Mouse (Mus musculus): Measurements from ENCODE around the gene Hpse2. TPM values are rescaled to one million over a fixed set of nuclear protein-coding genes. Genes with fewer than 3 reads are reported as not detected.

Hpse2 gene
- polyA plus RNA-seq (2012) = not detected in 2 replicates

DNA sequence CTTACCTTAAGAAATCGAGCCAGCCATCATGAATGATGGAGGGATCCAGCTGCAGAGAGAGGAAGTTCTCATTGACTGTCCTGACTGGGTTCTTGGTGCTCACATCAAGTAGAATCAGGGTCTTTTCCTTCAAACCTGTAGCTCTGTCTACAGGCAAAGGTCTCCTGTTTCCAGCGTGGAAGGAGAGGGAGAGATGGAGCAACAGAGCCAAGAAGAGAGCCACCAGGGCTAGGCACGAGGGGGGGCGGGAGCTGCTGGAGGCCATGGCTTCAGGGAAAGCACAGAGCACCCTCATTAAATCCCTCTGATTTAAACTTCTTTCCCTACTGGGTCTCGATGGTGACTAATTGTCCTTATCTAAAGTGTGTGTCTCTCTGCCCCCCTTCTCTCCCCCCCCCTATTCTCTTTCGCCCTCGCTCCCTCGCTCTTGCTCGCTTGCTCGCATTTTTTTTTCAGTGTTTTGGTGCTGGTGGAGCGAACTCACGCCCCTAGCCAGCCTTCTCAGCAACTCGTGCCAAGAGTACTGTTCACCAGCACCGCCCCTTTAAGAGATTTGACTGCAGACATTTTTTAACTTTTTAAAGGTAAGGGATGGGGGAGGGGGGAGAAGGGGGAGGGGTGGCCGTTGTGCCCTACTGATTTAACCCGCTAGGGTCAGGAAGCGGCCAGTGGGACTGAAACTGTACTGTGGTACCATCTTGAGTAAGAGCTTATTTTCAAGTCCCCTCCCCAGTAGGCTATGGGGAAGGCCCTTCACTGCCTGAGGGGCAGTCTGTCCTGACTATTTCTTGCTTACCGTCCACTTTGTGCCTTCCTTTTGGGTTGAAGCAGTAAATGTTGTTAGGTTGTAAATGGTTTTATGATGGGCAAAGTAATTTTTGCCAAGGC, at the start of gene Hpse2:
Gene Hpse2, minus strand, starts transcription at position 339 of the 888 bp plus-strand sequence.
- no peak within 1 kb of the TSS for H3K4me3 ChIP-seq (replicated peaks)
- TF ChIP-seq GATA1 (IDR thresholded peaks at IDR 0.05; ENCODE audit: low read length) (no peak), TAL1 (IDR thresholded peaks at IDR 0.05; ENCODE audit: low read length) (no peak)
- H3K27me3 ChIP-seq (ENCODE audit: control insufficient read depth) = peaks cover 63% of the 10 kb centered on the region

DNA sequence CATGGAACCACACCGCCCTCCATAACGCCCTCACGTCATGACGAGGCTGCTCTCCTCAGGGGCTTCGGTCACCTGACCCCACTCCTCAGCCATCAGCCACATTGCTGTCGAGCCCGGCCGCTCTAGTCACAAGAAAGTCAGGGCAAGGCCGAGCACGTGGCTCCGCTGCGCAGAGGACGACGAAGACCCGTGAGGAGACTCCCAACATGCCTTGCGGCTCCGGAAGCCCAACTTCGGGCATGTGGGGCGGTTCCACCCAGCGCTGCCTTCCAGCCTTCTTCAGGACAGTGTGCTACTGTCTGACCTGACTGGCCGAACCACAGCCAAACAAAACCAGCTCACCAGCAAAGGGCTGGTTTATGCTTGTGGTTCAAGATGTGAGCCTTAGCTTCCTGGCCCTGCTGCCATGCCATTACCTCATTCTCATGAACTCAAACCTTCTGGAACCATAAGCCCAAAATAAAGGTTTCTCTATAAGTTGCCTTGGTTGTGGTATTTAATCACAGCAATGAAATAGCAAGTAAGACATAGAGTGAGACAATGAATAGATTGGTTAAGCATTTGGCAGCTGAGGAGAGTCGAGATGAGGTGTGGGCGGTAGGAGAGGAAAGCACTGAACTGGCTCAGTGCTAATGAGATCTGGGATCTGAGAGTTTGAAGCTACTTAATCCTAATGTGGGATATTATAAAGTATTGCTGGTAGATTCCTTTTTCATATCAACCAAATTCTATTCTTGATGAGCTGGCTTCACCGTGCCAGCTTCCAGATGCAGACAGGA, 39.5 kb upstream of the Hpse2 start:
- no peak for TF ChIP-seq GATA1 (IDR thresholded peaks at IDR 0.05; ENCODE audit: low read length)
- TF ChIP-seq TAL1 (IDR thresholded peaks at IDR 0.05; ENCODE audit: low read length) = no peak
- H3K27me3 ChIP-seq (ENCODE audit: control insufficient read depth) = peaks cover 5% of the 10 kb centered on the region
- no peaks in the 10 kb centered on the region for H3K36me3 ChIP-seq (ENCODE audit: control insufficient read depth)
- no peaks in the 10 kb centered on the region for H3K4me1 ChIP-seq (ENCODE audit: control insufficient read depth)
- H3K4me3 ChIP-seq (replicated peaks) = no peak overlapping the region
- no peaks in the 10 kb centered on the region for H3K9me3 ChIP-seq (ENCODE audit: control insufficient read depth, low read length)

More for the DNA sequence above, at the start of gene Hpse2:
- Histone ChIP-seq H3K36me3 (ENCODE audit: control insufficient read depth) (no peaks in the 10 kb centered on the region), H3K4me1 (ENCODE audit: control insufficient read depth) (no peaks in the 10 kb centered on the region), H3K9me3 (ENCODE audit: control insufficient read depth, low read length) (no peaks in the 10 kb centered on the region)

DNA sequence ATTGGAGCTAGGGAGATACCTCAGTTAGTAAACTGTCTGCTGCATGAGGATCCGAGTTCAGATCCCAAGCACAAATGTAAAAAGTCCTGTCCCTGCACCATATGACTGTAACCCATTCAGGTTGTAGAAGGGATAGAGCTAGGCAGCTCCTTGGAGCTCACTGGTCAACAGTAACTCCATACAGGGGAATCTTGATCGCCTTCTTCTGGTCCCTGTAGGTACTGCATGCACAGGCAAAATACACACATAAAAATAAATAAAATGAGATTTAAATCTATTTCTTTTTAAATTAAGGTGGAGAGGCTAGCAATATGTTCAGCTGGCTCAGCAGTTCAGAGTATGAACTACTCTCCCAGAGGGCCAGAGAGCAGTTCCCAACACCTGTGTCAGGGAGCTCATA, 35.9 kb upstream of the Hpse2 start:
- peaks cover 4% of the 10 kb centered on the region for H3K27me3 ChIP-seq (ENCODE audit: control insufficient read depth)
- H3K9me3 ChIP-seq (ENCODE audit: control insufficient read depth, low read length) = no peaks in the 10 kb centered on the region
- TF ChIP-seq GATA1 (IDR thresholded peaks at IDR 0.05; ENCODE audit: low read length) (no peak), TAL1 (IDR thresholded peaks at IDR 0.05; ENCODE audit: low read length) (no peak)
- H3K36me3 ChIP-seq (ENCODE audit: control insufficient read depth) = no peaks in the 10 kb centered on the region
- H3K4me1 ChIP-seq (ENCODE audit: control insufficient read depth) = no peaks in the 10 kb centered on the region
- H3K4me3 ChIP-seq (replicated peaks) = no peak overlapping the region

DNA sequence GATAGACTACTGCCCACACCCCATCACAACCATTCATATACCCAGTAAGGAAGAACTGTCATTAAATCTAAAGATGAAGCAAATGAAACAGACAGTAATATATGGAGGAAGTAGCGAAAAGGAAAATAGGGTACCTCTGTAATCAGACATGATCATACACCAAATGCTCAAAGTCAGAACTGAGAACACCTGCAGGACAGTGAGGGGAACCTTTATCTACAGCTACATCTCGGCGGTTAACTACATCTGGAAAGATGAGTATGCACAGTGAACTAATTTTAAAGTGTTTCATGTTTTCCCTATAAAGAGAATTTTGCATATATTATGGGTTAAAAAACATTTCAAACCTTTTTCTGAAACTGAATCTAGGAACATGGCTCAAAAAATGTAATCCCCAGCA, 32.4 kb upstream of the Hpse2 start:
- Histone ChIP-seq H3K4me3 (replicated peaks) (no peak overlapping the region), H3K9me3 (ENCODE audit: control insufficient read depth, low read length) (no peaks in the 10 kb centered on the region), H3K27me3 (ENCODE audit: control insufficient read depth) (no peaks in the 10 kb centered on the region), H3K36me3 (ENCODE audit: control insufficient read depth) (no peaks in the 10 kb centered on the region), H3K4me1 (ENCODE audit: control insufficient read depth) (no peaks in the 10 kb centered on the region)
- TF ChIP-seq GATA1 (IDR thresholded peaks at IDR 0.05; ENCODE audit: low read length) (no peak), TAL1 (IDR thresholded peaks at IDR 0.05; ENCODE audit: low read length) (no peak)

DNA sequence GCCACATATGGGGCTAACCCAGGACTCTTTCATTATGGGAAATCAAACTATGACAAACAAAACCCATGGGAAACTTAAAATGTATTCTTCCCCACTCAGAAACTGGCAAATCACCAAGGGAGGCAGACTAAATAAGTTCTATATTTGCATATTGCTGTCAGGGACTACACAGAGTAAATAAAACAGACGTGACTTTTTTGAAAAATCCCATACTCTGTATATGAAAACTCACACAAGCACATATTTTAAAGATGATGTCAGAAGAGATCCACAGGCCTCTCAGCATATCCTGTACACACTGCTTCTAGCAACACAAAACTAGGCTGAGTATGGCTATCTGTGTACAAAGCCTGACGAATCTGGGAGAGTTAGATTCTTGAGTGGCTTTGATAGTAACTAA, 27.4 kb upstream of the Hpse2 start:
- H3K36me3 ChIP-seq (ENCODE audit: control insufficient read depth) = no peaks in the 10 kb centered on the region
- TF ChIP-seq TAL1 (IDR thresholded peaks at IDR 0.05; ENCODE audit: low read length) = no peak
- TF ChIP-seq GATA1 (IDR thresholded peaks at IDR 0.05; ENCODE audit: low read length) = no peak
- H3K27me3 ChIP-seq (ENCODE audit: control insufficient read depth) = no peaks in the 10 kb centered on the region
- no peak overlapping the region for H3K4me3 ChIP-seq (replicated peaks)
- no peaks in the 10 kb centered on the region for H3K9me3 ChIP-seq (ENCODE audit: control insufficient read depth, low read length)
- no peaks in the 10 kb centered on the region for H3K4me1 ChIP-seq (ENCODE audit: control insufficient read depth)

DNA sequence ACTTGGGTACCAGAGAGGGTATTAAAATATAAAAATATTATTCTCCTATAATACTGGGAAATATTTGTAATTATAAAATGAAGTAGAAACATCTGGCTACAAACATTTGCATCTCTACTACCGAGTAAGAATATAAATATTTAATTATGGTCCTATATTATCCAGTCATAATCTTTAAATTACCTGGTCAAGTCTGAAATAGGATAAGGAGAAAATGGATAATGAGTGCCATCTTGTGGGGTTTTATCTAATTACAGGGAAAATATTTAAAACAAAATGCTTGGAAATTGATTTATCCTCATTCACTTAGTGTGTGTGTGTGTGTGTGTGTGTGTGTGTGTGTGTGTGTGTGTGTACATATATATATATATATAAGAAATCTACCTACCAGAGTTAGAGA, 19.0 kb upstream of the Hpse2 start:
- Histone ChIP-seq H3K36me3 (ENCODE audit: control insufficient read depth) (no peaks in the 10 kb centered on the region), H3K9me3 (ENCODE audit: control insufficient read depth, low read length) (no peaks in the 10 kb centered on the region), H3K4me3 (replicated peaks) (no peak overlapping the region), H3K4me1 (ENCODE audit: control insufficient read depth) (no peaks in the 10 kb centered on the region), H3K27me3 (ENCODE audit: control insufficient read depth) (no peaks in the 10 kb centered on the region)
- TF ChIP-seq GATA1 (IDR thresholded peaks at IDR 0.05; ENCODE audit: low read length) = no peak
- no peak for TF ChIP-seq TAL1 (IDR thresholded peaks at IDR 0.05; ENCODE audit: low read length)

DNA sequence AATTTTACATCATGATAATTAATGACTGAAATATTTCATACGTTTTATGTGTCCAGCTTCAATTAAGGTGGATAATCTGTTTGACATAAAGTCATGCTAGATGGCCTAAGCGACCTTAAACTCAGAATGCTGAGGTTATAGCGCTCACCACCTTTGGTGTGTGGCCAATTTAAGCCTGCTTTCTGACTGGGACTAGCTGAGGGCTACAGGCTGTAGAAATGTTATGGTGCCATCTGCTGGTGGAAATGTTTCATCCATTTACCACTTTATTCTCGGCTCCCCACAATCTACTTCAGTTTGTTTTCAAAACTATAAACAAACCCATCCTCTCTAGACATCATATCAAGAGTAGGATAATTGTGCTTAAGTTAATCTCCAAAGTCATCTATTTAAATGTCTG, 8.2 kb upstream of the Hpse2 start:
- Histone ChIP-seq H3K36me3 (ENCODE audit: control insufficient read depth) (no peaks in the 10 kb centered on the region), H3K4me1 (ENCODE audit: control insufficient read depth) (no peaks in the 10 kb centered on the region), H3K4me3 (replicated peaks) (no peak overlapping the region), H3K27me3 (ENCODE audit: control insufficient read depth) (no peaks in the 10 kb centered on the region), H3K9me3 (ENCODE audit: control insufficient read depth, low read length) (no peaks in the 10 kb centered on the region)
- no peak for TF ChIP-seq GATA1 (IDR thresholded peaks at IDR 0.05; ENCODE audit: low read length)
- no peak for TF ChIP-seq TAL1 (IDR thresholded peaks at IDR 0.05; ENCODE audit: low read length)

DNA sequence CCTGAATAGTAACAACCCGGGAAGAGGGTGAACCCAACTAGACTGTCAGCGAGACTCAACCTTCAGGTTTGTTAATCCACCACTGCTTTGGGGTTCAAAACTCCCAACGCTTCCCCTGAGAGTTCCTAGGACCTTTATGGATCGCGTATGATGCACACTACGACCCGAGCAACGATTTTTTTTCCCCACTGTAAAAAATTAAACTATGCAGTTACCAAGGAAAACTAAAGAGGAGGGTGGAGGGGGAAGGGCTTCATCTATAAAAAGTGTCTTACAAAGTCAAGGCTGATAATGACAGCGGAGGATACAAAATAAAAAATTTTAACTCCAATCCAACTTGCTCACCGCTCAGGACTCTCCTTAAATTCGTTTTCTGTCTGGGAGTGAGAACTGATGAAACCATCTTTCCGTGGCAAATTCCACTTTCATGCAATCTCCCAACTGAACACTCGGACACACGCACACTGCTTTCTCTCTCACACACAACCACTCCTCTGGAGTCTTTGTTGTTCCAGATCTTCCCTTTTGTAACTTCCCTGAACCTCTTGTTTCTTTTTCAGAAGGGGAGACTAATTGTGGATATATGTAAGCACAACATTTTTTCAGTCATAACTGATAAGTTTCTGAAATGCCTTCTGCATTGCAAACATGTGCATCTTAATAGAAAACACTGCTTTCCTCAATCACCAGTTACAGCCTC, 934 bp downstream of the Hpse2 start:
- peaks cover 67% of the 10 kb centered on the region for H3K27me3 ChIP-seq (ENCODE audit: control insufficient read depth)

More for the DNA sequence above, 934 bp downstream of the Hpse2 start:
- TF ChIP-seq GATA1 (IDR thresholded peaks at IDR 0.05; ENCODE audit: low read length) (no peak), TAL1 (IDR thresholded peaks at IDR 0.05; ENCODE audit: low read length) (no peak)
- H3K9me3 ChIP-seq (ENCODE audit: control insufficient read depth, low read length) = no peaks in the 10 kb centered on the region
- H3K4me3 ChIP-seq (replicated peaks) = no peak overlapping the region
- H3K4me1 ChIP-seq (ENCODE audit: control insufficient read depth) = no peaks in the 10 kb centered on the region
- no peaks in the 10 kb centered on the region for H3K36me3 ChIP-seq (ENCODE audit: control insufficient read depth)
